In genomic region chr1:66321136-66321502, GRCm38 (mm10) we compare ENCODE assay signal across 14 mouse cellular contexts.
DNase-seq lines count a peak whose midpoint lies in the region; ATAC-seq lines count a peak whose summit lies in the region.
"Had no signal": no experiment of that assay in that cellular context is flagged by ENCODE, and none has a peak within 500 bp of the region (broad histone marks: within the 10 kb centered on the region; RNA-seq: fewer than 3 reads in every experiment).

No protein-coding gene starts in this region.

- peak; percentile 30; the same call in 1 of the 2 replicates for ATAC-seq in forebrain, embryonic 11.5 days (replicated peaks; ENCODE audit: low FRiP score)
- peak; percentile 8 for ATAC-seq in forebrain, embryonic 14.5 days
- peak; percentile 2 for ATAC-seq in hindbrain, embryonic 15.5 days (ENCODE audit: low FRiP score, low read depth)
- ATAC-seq in midbrain, embryonic 16.5 days, result peak; percentile 23
- ATAC-seq in granulocyte monocyte progenitor cell, adult 5-6 weeks (replicated peaks; ENCODE audit: poor library complexity, severe bottlenecking), result no peak
- ATAC-seq: CD4-positive, CD25-positive, alpha-beta regulatory T cell, adult 4 months; intestine, embryonic 15.5 days; liver, postnatal 0 days had no signal

- H3K36me3 ChIP-seq in forebrain, embryonic 11.5 days (ENCODE audit: control insufficient read depth, insufficient read depth, low read length), result no peaks in the 10 kb centered on the region
- no peaks in the 10 kb centered on the region for H3K36me3 ChIP-seq in forebrain, embryonic 14.5 days (ENCODE audit: control insufficient read depth, insufficient read depth, low read length)
- H3K36me3 ChIP-seq in hindbrain, embryonic 15.5 days, result no peaks in the 10 kb centered on the region
- H3K36me3 ChIP-seq in midbrain, embryonic 16.5 days (ENCODE audit: control insufficient read depth, insufficient read depth, low read length), result no peaks in the 10 kb centered on the region
- H3K36me3 ChIP-seq: intestine, embryonic 15.5 days had no signal

- 34% methylated on average over 1 of the region's 1 CpGs for WGBS in forebrain, embryonic 11.5 days
- 5% methylated on average over 1 of the region's 1 CpGs for WGBS in forebrain, embryonic 14.5 days
- 12% methylated on average over 1 of the region's 1 CpGs for WGBS in hindbrain, embryonic 15.5 days
- 6% methylated on average over 1 of the region's 1 CpGs for WGBS in midbrain, embryonic 16.5 days

- H3K27me3 ChIP-seq in forebrain, embryonic 11.5 days (ENCODE audit: control insufficient read depth, insufficient read depth, low read length), result no peaks in the 10 kb centered on the region
- no peaks in the 10 kb centered on the region for H3K27me3 ChIP-seq in forebrain, embryonic 14.5 days (replicated peaks; ENCODE audit: control insufficient read depth, insufficient read depth, low read length)
- no peaks in the 10 kb centered on the region for H3K27me3 ChIP-seq in hindbrain, embryonic 15.5 days
- H3K27me3 ChIP-seq in midbrain, embryonic 16.5 days (ENCODE audit: control insufficient read depth, insufficient read depth, low read depth, low read length), result no peaks in the 10 kb centered on the region
- H3K27me3 ChIP-seq: intestine, embryonic 15.5 days had no signal

- H3K4me2 ChIP-seq in forebrain, embryonic 11.5 days (ENCODE audit: low read depth, low read length, severe bottlenecking), result no peak overlapping the region
- peak overlapping the region; percentile 46 for H3K4me2 ChIP-seq in forebrain, embryonic 14.5 days (ENCODE audit: low read length)
- H3K4me2 ChIP-seq in hindbrain, embryonic 15.5 days, result peak overlapping the region; percentile 63
- H3K4me2 ChIP-seq in midbrain, embryonic 16.5 days (ENCODE audit: low read length), result peak overlapping the region; percentile 60
- H3K4me2 ChIP-seq: intestine, embryonic 15.5 days had no signal

- no peak overlapping the region for H3K4me3 ChIP-seq in forebrain, embryonic 11.5 days (ENCODE audit: low read depth, low read length)
- no peak overlapping the region for H3K4me3 ChIP-seq in forebrain, embryonic 14.5 days (ENCODE audit: low read depth, low read length)
- peak overlapping the region; percentile 23 for H3K4me3 ChIP-seq in hindbrain, embryonic 15.5 days
- H3K4me3 ChIP-seq in midbrain, embryonic 16.5 days (ENCODE audit: low read depth, low read length), result peak overlapping the region; percentile 26
- H3K4me3 ChIP-seq: intestine, embryonic 15.5 days had no signal

- no peak overlapping the region for H3K9ac ChIP-seq in forebrain, embryonic 11.5 days (ENCODE audit: low read length)
- H3K9ac ChIP-seq in forebrain, embryonic 14.5 days (ENCODE audit: low read length), result peak overlapping the region; percentile 51
- H3K9ac ChIP-seq in hindbrain, embryonic 15.5 days, result peak overlapping the region; percentile 22; the same call in 1 of the 2 replicates
- peak overlapping the region; percentile 54 for H3K9ac ChIP-seq in midbrain, embryonic 16.5 days (ENCODE audit: low read depth, low read length)
- H3K9ac ChIP-seq: intestine, embryonic 15.5 days; liver, postnatal 0 days had no signal

- no peak for DNase-seq in forebrain, embryonic 11.5 days (ENCODE audit: low spot score)
- no peak for DNase-seq in forebrain, embryonic 14.5 days (ENCODE audit: low spot score)
- DNase-seq in lung, postnatal 14 days, result no peak
- no peak for DNase-seq in heart, adult 8-10 months (ENCODE audit: low spot score)
- no peak for DNase-seq in T-cell, adult 2 months (ENCODE audit: low spot score)
- DNase-seq: heart, postnatal 10 days; liver, postnatal 0 days; lung, postnatal 36 days; thymus, postnatal 4 days had no signal

- no peaks in the 10 kb centered on the region for H3K9me3 ChIP-seq in forebrain, embryonic 11.5 days (ENCODE audit: control insufficient read depth, low read length)
- H3K9me3 ChIP-seq in forebrain, embryonic 14.5 days (replicated peaks; ENCODE audit: control insufficient read depth, low read length), result no peaks in the 10 kb centered on the region
- H3K9me3 ChIP-seq in hindbrain, embryonic 15.5 days, result no peaks in the 10 kb centered on the region
- no peaks in the 10 kb centered on the region for H3K9me3 ChIP-seq in midbrain, embryonic 16.5 days (replicated peaks; ENCODE audit: control insufficient read depth, low read length, poor library complexity, severe bottlenecking)
- H3K9me3 ChIP-seq: intestine, embryonic 15.5 days had no signal

- peaks cover 6% of the 10 kb centered on the region for H3K4me1 ChIP-seq in forebrain, embryonic 11.5 days (replicated peaks; ENCODE audit: control insufficient read depth, insufficient read depth, low read length)
- H3K4me1 ChIP-seq in forebrain, embryonic 14.5 days (ENCODE audit: control insufficient read depth, insufficient read depth, low read length), result peaks cover 18% of the 10 kb centered on the region
- H3K4me1 ChIP-seq in hindbrain, embryonic 15.5 days (replicated peaks), result peaks cover 35% of the 10 kb centered on the region
- peaks cover 26% of the 10 kb centered on the region for H3K4me1 ChIP-seq in midbrain, embryonic 16.5 days (ENCODE audit: control insufficient read depth, insufficient read depth, low read length)
- H3K4me1 ChIP-seq: intestine, embryonic 15.5 days had no signal

- H3K27ac ChIP-seq in forebrain, embryonic 11.5 days (ENCODE audit: low read depth, low read length), result peak overlapping the region; percentile 71
- H3K27ac ChIP-seq in forebrain, embryonic 14.5 days (ENCODE audit: low read depth, low read length), result peak overlapping the region; percentile 99
- peak overlapping the region; percentile 98 for H3K27ac ChIP-seq in hindbrain, embryonic 15.5 days (replicated peaks)
- H3K27ac ChIP-seq in midbrain, embryonic 16.5 days (ENCODE audit: low read length), result peak overlapping the region; percentile 96
- H3K27ac ChIP-seq: intestine, embryonic 15.5 days had no signal

Comparison
In these comparisons a context has a peak if more than half of its experiments do, and no peak if none do; other contexts are left out.
1. H3K4me3 ChIP-seq: peak in hindbrain, embryonic 15.5 days (single experiment) and midbrain, embryonic 16.5 days (single experiment); none in forebrain, embryonic 11.5 days (single experiment) and forebrain, embryonic 14.5 days (single experiment).
2. Peak in every context shown above with its lines, with median percentiles within 50 percentile points of each other: H3K27ac ChIP-seq.